27 mouse cellular contexts compared by ENCODE assay signal in genomic region chr5:140053626-140054025, GRCm38 (mm10).
DNase-seq lines count a peak whose midpoint lies in the region; ATAC-seq and TF ChIP-seq lines count a peak whose summit lies in the region.
"Had no signal": no experiment of that assay in that cellular context is flagged by ENCODE, and none has a peak within 500 bp of the region (broad histone marks: within the 10 kb centered on the region; RNA-seq: fewer than 3 reads in every experiment).

No protein-coding gene starts in this region.

- peaks cover 0 to 60% of the 10 kb centered on the region in 2 experiments for H3K36me3 ChIP-seq in CH12.LX (replicated peaks in 1 of 2; ENCODE audit: control insufficient read depth in 1 of 2, insufficient read depth in 1 of 2, low read length in 1 of 2)
- peaks cover 4% of the 10 kb centered on the region; the same call in 1 of the 2 replicates for H3K36me3 ChIP-seq in embryonic facial prominence, embryonic 10.5 days (replicated peaks)
- H3K36me3 ChIP-seq in liver, embryonic 12.5 days, result no peaks in the 10 kb centered on the region
- H3K36me3 ChIP-seq: embryonic facial prominence, embryonic 15.5 days; forebrain, embryonic 15.5 days; kidney, embryonic 15.5 days; limb, embryonic 13.5 days; midbrain, embryonic 12.5 days had no signal

- intact Hi-C loops in left cerebral cortex, adult 2 months (cut with DNase I), result no loop called here

- dilution Hi-C loops in CH12.LX (cut with MboI; ENCODE audit: extremely low pct_ligation_motif_present, extremely low pct_unique_long_range_greater_than_20kb, low sequenced_read_pairs), result no loop called here

- H3K9me3 ChIP-seq in CH12.LX (replicated peaks; ENCODE audit: low read length), result no peaks in the 10 kb centered on the region
- no peaks in the 10 kb centered on the region for H3K9me3 ChIP-seq in embryonic facial prominence, embryonic 10.5 days
- H3K9me3 ChIP-seq in liver, embryonic 12.5 days (replicated peaks), result no peaks in the 10 kb centered on the region
- H3K9me3 ChIP-seq: embryonic facial prominence, embryonic 15.5 days; forebrain, embryonic 15.5 days; G1E; hindbrain, embryonic 10.5 days; kidney, embryonic 15.5 days; limb, embryonic 13.5 days; liver, embryonic 13.5 days; midbrain, embryonic 12.5 days had no signal

- H3K27me3 ChIP-seq in CH12.LX (replicated peaks), result no peaks in the 10 kb centered on the region
- no peaks in the 10 kb centered on the region for H3K27me3 ChIP-seq in embryonic facial prominence, embryonic 10.5 days (replicated peaks; ENCODE audit: low read depth, poor library complexity, severe bottlenecking)
- H3K27me3 ChIP-seq in liver, embryonic 12.5 days (replicated peaks), result no peaks in the 10 kb centered on the region
- H3K27me3 ChIP-seq: embryonic facial prominence, embryonic 15.5 days; forebrain, embryonic 15.5 days; kidney, embryonic 15.5 days; limb, embryonic 13.5 days; liver, embryonic 13.5 days; midbrain, embryonic 12.5 days had no signal

- no peak for TF ChIP-seq CTCF in CH12.LX (conservative IDR thresholded peaks at IDR 0.05 in 1 of 2, IDR thresholded peaks at IDR 0.05 in 1 of 2; ENCODE audit: low read depth in 2 of 2, low read length in 2 of 2)
- TF ChIP-seq CTCF in left cerebral cortex, adult 2 months (IDR thresholded peaks at IDR 0.05), result no peak

- peaks cover 5 to 42% of the 10 kb centered on the region in 2 experiments for H3K4me1 ChIP-seq in CH12.LX (ENCODE audit: control insufficient read depth in 1 of 2, insufficient read depth in 2 of 2)
- no peaks in the 10 kb centered on the region for H3K4me1 ChIP-seq in embryonic facial prominence, embryonic 10.5 days
- 0 out of 2 replicates have a peak, but pooled peaks cover under 1% of the 10 kb centered on the region for H3K4me1 ChIP-seq in liver, embryonic 12.5 days
- H3K4me1 ChIP-seq: embryonic facial prominence, embryonic 15.5 days; hindbrain, embryonic 10.5 days; kidney, embryonic 15.5 days; limb, embryonic 13.5 days; liver, embryonic 13.5 days; midbrain, embryonic 12.5 days had no signal

- TF ChIP-seq EP300 in CH12.LX (IDR thresholded peaks at IDR 0.05; ENCODE audit: low read length), result no peak

- no peak for ATAC-seq in liver, embryonic 12.5 days
- ATAC-seq: forebrain, embryonic 15.5 days had no signal

- peak; percentile 27 to 65 for DNase-seq in frontal cortex, adult 2 months (ENCODE audit: extremely low spot score in 1 of 2, low spot score in 1 of 2)
- no peak for DNase-seq in frontal cortex, postnatal 10 days (ENCODE audit: low spot score in 2 of 2)
- peak; percentile 58 for DNase-seq in CH12.LX (ENCODE audit: extremely low read depth)
- DNase-seq in left cerebral cortex, adult 2 months (ENCODE audit: extremely low spot score in 1 of 2, low spot score in 2 of 2), result no peak
- peak; percentile 15 for DNase-seq in right cerebral cortex, postnatal 25 days
- DNase-seq in embryonic facial prominence, embryonic 10.5 days (ENCODE audit: low spot score), result no peak
- DNase-seq: adrenal gland, adult 2 months; cerebellum, adult 2 months; cerebellum, postnatal 36 days; gastrocnemius, adult 2 months; kidney, adult 11 months; kidney, postnatal 36 days; layer of hippocampus, postnatal 36 days; liver, embryonic 13.5 days; lung, adult 2 months; lung, postnatal 14 days; thymus, postnatal 14 days had no signal

- in situ Hi-C loops in CH12.LX (cut with MboI; ENCODE audit: low pct_ligation_motif_present, low pct_unique_long_range_greater_than_20kb, low sequenced_read_pairs), result no loop called here

- TF ChIP-seq POLR2A in CH12.LX (IDR thresholded peaks at IDR 0.05; ENCODE audit: low read depth, low read length), result no peak

- 85% methylated on average over 3 of the region's 3 CpGs for WGBS in embryonic facial prominence, embryonic 10.5 days
- WGBS in liver, embryonic 12.5 days (ENCODE audit: insufficient replicate concordance), result 74% methylated on average over 3 of the region's 3 CpGs

- no peak for TF ChIP-seq RAD21 in CH12.LX (IDR thresholded peaks at IDR 0.05; ENCODE audit: low read depth, low read length)

- H3K79me2 ChIP-seq in CH12.LX (replicated peaks; ENCODE audit: control insufficient read depth, extremely low read depth, insufficient read depth, poor library complexity, severe bottlenecking), result no peaks in the 10 kb centered on the region

- no peak overlapping the region for H3K4me3 ChIP-seq in CH12.LX (replicated peaks in 1 of 3; ENCODE audit: low read depth in 2 of 3, low read length in 2 of 3, poor library complexity in 1 of 3)
- no peak overlapping the region for H3K4me3 ChIP-seq in left cerebral cortex, adult 2 months
- H3K4me3 ChIP-seq in embryonic facial prominence, embryonic 10.5 days, result no peak overlapping the region
- no peak overlapping the region for H3K4me3 ChIP-seq in liver, embryonic 12.5 days
- H3K4me3 ChIP-seq: embryonic facial prominence, embryonic 15.5 days; forebrain, embryonic 15.5 days; gastrocnemius, adult 2 months; hindbrain, embryonic 10.5 days; kidney, embryonic 15.5 days; limb, embryonic 13.5 days; liver, embryonic 13.5 days; midbrain, embryonic 12.5 days had no signal

- H3K9ac ChIP-seq in CH12.LX (ENCODE audit: insufficient read depth, low read depth), result no peak overlapping the region
- no peak overlapping the region for H3K9ac ChIP-seq in liver, embryonic 12.5 days
- H3K9ac ChIP-seq: embryonic facial prominence, embryonic 15.5 days; forebrain, embryonic 15.5 days; kidney, embryonic 15.5 days; limb, embryonic 13.5 days; liver, embryonic 13.5 days; midbrain, embryonic 12.5 days had no signal

- peak overlapping the region; percentile 38; the same call in 1 of the 2 replicates for H3K4me2 ChIP-seq in CH12.LX (ENCODE audit: insufficient read depth, low read depth, poor library complexity, severe bottlenecking)
- no peak overlapping the region for H3K4me2 ChIP-seq in liver, embryonic 12.5 days
- H3K4me2 ChIP-seq: embryonic facial prominence, embryonic 15.5 days; forebrain, embryonic 15.5 days; heart, embryonic 11.5 days; kidney, embryonic 15.5 days; limb, embryonic 13.5 days; liver, embryonic 13.5 days; midbrain, embryonic 12.5 days had no signal

- no peak overlapping the region for H3K27ac ChIP-seq in CH12.LX (ENCODE audit: insufficient read depth, low read depth)
- peak overlapping the region; percentile 70; the same call in 1 of the 2 replicates for H3K27ac ChIP-seq in left cerebral cortex, adult 2 months
- H3K27ac ChIP-seq in embryonic facial prominence, embryonic 10.5 days (replicated peaks), result no peak overlapping the region
- H3K27ac ChIP-seq in liver, embryonic 12.5 days, result no peak overlapping the region
- H3K27ac ChIP-seq: embryonic facial prominence, embryonic 15.5 days; forebrain, embryonic 15.5 days; gastrocnemius, adult 2 months; hindbrain, embryonic 10.5 days; kidney, embryonic 15.5 days; limb, embryonic 13.5 days; liver, embryonic 13.5 days; midbrain, embryonic 12.5 days; stomach, postnatal 0 days had no signal

TF ChIP-seq in CH12.LX, 34 proteins besides CTCF, POLR2A, EP300 and RAD21:
- TF ChIP-seq MEF2A (IDR thresholded peaks at IDR 0.05; ENCODE audit: borderline replicate concordance, low read depth, low read length), result peak; percentile 88
- no peak for TF ChIP-seq KAT2A (IDR thresholded peaks at IDR 0.05; ENCODE audit: insufficient replicate concordance, low read length)
- TF ChIP-seq SMC3 (IDR thresholded peaks at IDR 0.05; ENCODE audit: low read depth, low read length), result no peak

Comparison
In these comparisons a context has a peak if more than half of its experiments do, and no peak if none do; other contexts are left out.
1. DNase-seq: peak in frontal cortex, adult 2 months (2 of 2), CH12.LX (single experiment) and right cerebral cortex, postnatal 25 days (single experiment); none in frontal cortex, postnatal 10 days (0 of 2), left cerebral cortex, adult 2 months (0 of 2) and embryonic facial prominence, embryonic 10.5 days (single experiment).